Mouse (Mus musculus) lung, embryonic 14.5 days (tissue): ENCODE results near the gene Ndrg2. TPM values are rescaled to one million over a fixed set of nuclear protein-coding genes. Genes with fewer than 3 reads are reported as not detected.

Experiments
- ATAC-seq: fragments of 200-750 bp; cut with Nextera tagmentation; 2 replicates; pipeline ENCODE4 v1.8.0; 2017; ENCODE audit warnings: mild to moderate bottlenecking, moderate TSS enrichment, moderate library complexity; ENCODE audit not compliant: insufficient read depth
- DNase-seq: peaks from one replicate; pipeline ENCODE4 v3.0.0-alpha.2; 2015
- H3K27ac ChIP-seq: fragments of 300-500 bp; sonication (generic); 2 replicates; pipeline ENCODE4 v1.5.1; 2014; ENCODE audit warnings: low read depth, mild to moderate bottlenecking, moderate library complexity
- H3K27me3 ChIP-seq: fragments of 300-500 bp; sonication (generic); 2 replicates; pipeline ENCODE4 v1.6.1; 2014; ENCODE audit warnings: low read length, control low read depth; ENCODE audit not compliant: insufficient read depth
- H3K36me3 ChIP-seq: fragments of 300-500 bp; sonication (generic); 2 replicates; pipeline ENCODE4 v1.6.1; 2014; ENCODE audit warnings: control low read depth; ENCODE audit not compliant: insufficient read depth
- H3K4me1 ChIP-seq: fragments of 300-500 bp; sonication (generic); 2 replicates; pipeline ENCODE4 v1.6.1; 2014; ENCODE audit warnings: antibody characterized with exemption, control low read depth; ENCODE audit not compliant: insufficient read depth
- H3K4me2 ChIP-seq: fragments of 300-500 bp; sonication (generic); 2 replicates; pipeline ENCODE4 v1.6.1; 2014; ENCODE audit warnings: mild to moderate bottlenecking
- H3K4me3 ChIP-seq: fragments of 300-500 bp; sonication (generic); 2 replicates; pipeline ENCODE4 v1.5.1; 2014; ENCODE audit warnings: low read depth, low read length
- H3K9ac ChIP-seq: fragments of 300-500 bp; sonication (generic); 2 replicates; pipeline ENCODE4 v1.6.1; 2014
- H3K9me3 ChIP-seq: fragments of 300-500 bp; sonication (generic); 2 replicates; pipeline ENCODE4 v1.6.1; 2016; ENCODE audit warnings: low read depth, low read length, control low read depth
- CTCF ChIP-seq: IDR thresholded peaks from 2 replicates; pipeline ENCODE4 v1.5.1; 2016; ENCODE audit warnings: antibody characterized with exemption, low read depth
- WGBS: fragments of 180-500 bp; shearing (Covaris S2); extraction: QIAGEN DNeasy Blood & Tissue Kit; methylation state at CpG from one replicate; pipeline ENCODE4 v1.1.7; 2014; 5-methylcytosine and 5-hydroxymethylcytosine counted together
- polyA plus RNA-seq: library from polyadenylated mRNA; unstranded; fragments of >200 nt; fragmentation: Nextera tagmentation; extraction: Ambion mirVana; gene quantifications from 2 replicates; pipeline ENCODE4 v1.2.1, GENCODE M21; 2014

The Ndrg2 gene
- polyA plus RNA-seq, 1 experiment from 2014 or later, result 22.7 TPM

- Histone ChIP-seq H3K4me2 (no peak overlapping the region), H3K36me3 (peaks cover 9% of the 10 kb centered on the region), H3K4me1 (no peaks in the 10 kb centered on the region; the same call in 1 of the 2 replicates), H3K9ac (no peak overlapping the region), H3K4me3 (no peak overlapping the region), H3K9me3 (no peaks in the 10 kb centered on the region), H3K27ac (no peak overlapping the region), H3K27me3 (no peaks in the 10 kb centered on the region)
- ATAC-seq (no peak), DNase-seq (no peak)
- no peak for TF ChIP-seq CTCF
- WGBS, result 58% methylated on average over 8 of the region's 8 CpGs
Observed at GRCm38 (mm10) chr14:51896539-51897170, 17.3 kb downstream of the Ndrg2 start.

DNA sequence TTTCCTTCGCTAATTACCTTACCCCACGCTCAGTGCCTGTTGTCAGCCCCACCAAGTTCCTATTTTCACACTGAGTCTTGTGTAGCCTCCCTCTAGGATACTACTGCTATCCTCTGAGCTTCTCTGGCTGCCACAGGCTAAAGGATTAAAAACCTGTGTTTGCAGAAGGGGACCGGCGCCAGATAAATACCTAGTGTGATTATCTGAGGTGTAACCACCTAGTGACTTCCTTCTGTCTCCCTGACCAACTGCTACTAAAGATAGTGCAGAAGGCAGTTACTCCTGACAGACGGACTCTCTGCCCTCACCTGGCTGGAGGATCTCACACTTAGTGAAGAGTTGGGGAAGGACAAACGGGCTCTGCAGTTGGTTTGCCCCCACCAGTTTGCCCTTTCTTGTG is 17.9 kb downstream of the Ndrg2 start:
- WGBS, result 76% methylated on average over 6 of the region's 6 CpGs
- no peak for TF ChIP-seq CTCF
- H3K4me1 ChIP-seq, result no peaks in the 10 kb centered on the region; the same call in 1 of the 2 replicates
- H3K27me3 ChIP-seq, result no peaks in the 10 kb centered on the region
- no peak overlapping the region for H3K4me2 ChIP-seq
- H3K9ac ChIP-seq, result no peak overlapping the region
- H3K27ac ChIP-seq, result no peak overlapping the region
- no peak for ATAC-seq
- H3K4me3 ChIP-seq, result no peak overlapping the region
- DNase-seq, result no peak
- H3K36me3 ChIP-seq, result peaks cover 15% of the 10 kb centered on the region
- H3K9me3 ChIP-seq, result no peaks in the 10 kb centered on the region

- no peaks in the 10 kb centered on the region; the same call in 1 of the 2 replicates for H3K4me1 ChIP-seq
- H3K4me2 ChIP-seq, result no peak overlapping the region
- ATAC-seq, result no peak
- no peak for DNase-seq
- H3K9ac ChIP-seq, result no peak overlapping the region
- H3K36me3 ChIP-seq, result peaks cover 24% of the 10 kb centered on the region
- H3K4me3 ChIP-seq, result no peak overlapping the region
- WGBS, result 80% methylated on average over 14 of the region's 14 CpGs
- H3K27me3 ChIP-seq, result no peaks in the 10 kb centered on the region
- H3K27ac ChIP-seq, result no peak overlapping the region
- H3K9me3 ChIP-seq, result no peaks in the 10 kb centered on the region
- no peak for TF ChIP-seq CTCF
Observed at GRCm38 (mm10) chr14:51895071-51895470, 18.9 kb downstream of the Ndrg2 start.

GRCm38 (mm10) chr14:51893809-51894208 is 20.1 kb downstream of the Ndrg2 start:
- TF ChIP-seq CTCF, result no peak
- no peaks in the 10 kb centered on the region; the same call in 1 of the 2 replicates for H3K4me1 ChIP-seq
- no peak overlapping the region for H3K4me3 ChIP-seq
- H3K4me2 ChIP-seq, result no peak overlapping the region
- no peak for DNase-seq
- no peaks in the 10 kb centered on the region for H3K27me3 ChIP-seq
- H3K36me3 ChIP-seq, result peaks cover 37% of the 10 kb centered on the region
- WGBS, result 41% methylated on average over 3 of the region's 3 CpGs
- H3K27ac ChIP-seq, result peak overlapping the region; percentile 42; the same call in 1 of the 2 replicates
- no peaks in the 10 kb centered on the region for H3K9me3 ChIP-seq
- no peak overlapping the region for H3K9ac ChIP-seq
- 0 out of 2 replicates have a peak, but pooled peaks have one; percentile 35 for ATAC-seq

GRCm38 (mm10) chr14:51893094-51893794 is 20.7 kb downstream of the Ndrg2 start:
- peak overlapping the region; percentile 42; the same call in 1 of the 2 replicates for H3K27ac ChIP-seq
- no peaks in the 10 kb centered on the region for H3K9me3 ChIP-seq

DNA sequence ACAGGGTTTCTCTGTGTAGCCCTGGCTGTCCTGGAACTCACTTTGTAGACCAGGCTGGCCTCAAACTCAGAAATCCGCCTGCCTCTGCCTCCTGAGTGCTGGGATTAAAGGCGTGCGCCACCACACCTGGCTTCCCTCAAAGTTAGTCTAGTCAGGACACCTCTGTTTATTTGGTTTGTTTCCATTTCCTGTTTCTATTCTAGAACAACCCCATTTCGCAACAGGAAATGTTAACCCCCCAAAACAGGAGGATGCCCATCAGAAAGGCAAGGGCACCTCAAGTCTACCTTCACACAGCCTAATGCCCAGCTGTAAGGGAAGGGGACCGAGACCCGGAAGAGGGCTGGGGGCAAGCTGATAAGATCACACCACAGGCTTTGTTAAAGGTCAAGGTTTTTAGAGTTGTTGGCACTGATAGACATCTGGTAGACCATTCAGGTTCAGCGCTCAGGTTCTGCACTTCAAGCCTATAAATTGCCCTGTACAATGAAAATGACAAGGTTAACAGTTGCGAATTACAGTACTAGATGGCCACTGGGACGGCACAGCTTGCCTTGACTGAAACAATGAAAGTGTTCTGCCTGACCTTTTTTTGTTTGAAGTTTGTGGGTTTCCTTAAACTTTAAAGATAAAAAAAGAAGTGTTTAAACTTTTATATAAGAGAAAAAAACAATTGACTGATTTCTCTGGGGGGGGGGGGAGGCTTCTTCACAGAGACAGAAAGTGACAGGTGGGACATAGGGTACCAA is 21.6 kb downstream of the Ndrg2 start, which contains the start of gene Slc39a2:
TSS of gene Slc39a2 (plus strand) at position 699 of the 749 bp plus-strand sequence.
- H3K9me3 ChIP-seq, result no peaks in the 10 kb centered on the region
- no peak for TF ChIP-seq CTCF
- H3K27me3 ChIP-seq, result no peaks in the 10 kb centered on the region
- H3K4me3 ChIP-seq, result no peak within 1 kb of the TSS
- H3K4me2 ChIP-seq, result no peak within 1 kb of the TSS
- no peak within 1 kb of the TSS for H3K9ac ChIP-seq
- DNase-seq (no peak), ATAC-seq (no peak)
- no peaks in the 10 kb centered on the region; the same call in 1 of the 2 replicates for H3K4me1 ChIP-seq
- H3K27ac ChIP-seq, result peak within 1 kb of the TSS; percentile 42; the same call in 1 of the 2 replicates
- peaks cover 49% of the 10 kb centered on the region for H3K36me3 ChIP-seq
- 83% methylated on average over 9 of the region's 9 CpGs for WGBS

More at GRCm38 (mm10) chr14:51893094-51893794, 20.7 kb downstream of the Ndrg2 start:
- peak; percentile 38 for DNase-seq
- WGBS, result 21% methylated on average over 10 of the region's 10 CpGs
- no peak overlapping the region for H3K4me3 ChIP-seq
- no peak overlapping the region for H3K9ac ChIP-seq
- ATAC-seq, result peak; percentile 84
- H3K27me3 ChIP-seq, result no peaks in the 10 kb centered on the region
- H3K36me3 ChIP-seq, result peaks cover 42% of the 10 kb centered on the region
- TF ChIP-seq CTCF, result no peak
- no peak overlapping the region for H3K4me2 ChIP-seq
- H3K4me1 ChIP-seq, result no peaks in the 10 kb centered on the region; the same call in 1 of the 2 replicates
